Mouse (Mus musculus): ENCODE measurements around the gene Dusp8. TPM values are rescaled to one million over a fixed set of nuclear protein-coding genes. Genes with fewer than 3 reads are reported as not detected.
"Not testable (repeated sequence)": the region's sequence is repeated elsewhere in the genome, so short reads cannot be mapped to it uniquely, and the experiment has no call there.

The Dusp8 gene
- polyA plus RNA-seq, 1 experiment from 2014 or later, result 1.8 TPM

GRCm38 (mm10) chr7:142128843-142129242 lies 33.2 kb upstream of the Dusp8 start:
- ATAC-seq (no peak), DNase-seq (no peak)
- Histone ChIP-seq H3K9ac (replicated peaks) (no peak overlapping the region), H3K9me3 (ENCODE audit: low read length) (no peaks in the 10 kb centered on the region), H3K4me1 (ENCODE audit: insufficient read depth) (no peaks in the 10 kb centered on the region), H3K27me3 (ENCODE audit: insufficient read depth, low read length) (no peaks in the 10 kb centered on the region; the same call in 1 of the 2 replicates), H3K36me3 (replicated peaks; ENCODE audit: insufficient read depth, low read length) (no peaks in the 10 kb centered on the region), H3K4me2 (ENCODE audit: low read depth, low read length) (no peak overlapping the region), H3K27ac (ENCODE audit: low read depth) (no peak overlapping the region), H3K4me3 (ENCODE audit: low read depth, low read length) (no peak overlapping the region)
- WGBS (ENCODE audit: insufficient replicate concordance), result 45% methylated on average over 4 of the region's 4 CpGs
- TF ChIP-seq EP300 (IDR thresholded peaks at IDR 0.05; ENCODE audit: low read depth) (no peak), CTCF (IDR thresholded peaks at IDR 0.05; ENCODE audit: low read depth) (0 out of 2 replicates have a peak, but pooled peaks have one; percentile 16)

- DNase-seq; H3K4me2 ChIP-seq (ENCODE audit: low read depth, low read length); H3K27ac ChIP-seq (ENCODE audit: low read depth); H3K9ac ChIP-seq (replicated peaks); H3K9me3 ChIP-seq (ENCODE audit: low read length); H3K4me3 ChIP-seq (ENCODE audit: low read depth, low read length); H3K27me3 ChIP-seq (ENCODE audit: insufficient read depth, low read length); ATAC-seq; H3K36me3 ChIP-seq (replicated peaks; ENCODE audit: insufficient read depth, low read length); H3K4me1 ChIP-seq (ENCODE audit: insufficient read depth): not testable (repeated sequence)
- 95% methylated on average over 1 of the region's 1 CpGs for WGBS (ENCODE audit: insufficient replicate concordance)
Measured at GRCm38 (mm10) chr7:142120629-142121028, 25.0 kb upstream of the Dusp8 start, which contains the start of gene Gm45618. Gene Gm45618, minus strand, starts transcription at chr7:142120729.

GRCm38 (mm10) chr7:142119632-142120031 lies 24.0 kb upstream of the Dusp8 start:
- WGBS (ENCODE audit: insufficient replicate concordance), result 16% methylated on average over 5 of the region's 5 CpGs
- H3K9ac ChIP-seq (replicated peaks), result no peak overlapping the region
- no peak for ATAC-seq
- H3K27ac ChIP-seq (ENCODE audit: low read depth), result no peak overlapping the region
- TF ChIP-seq CTCF (IDR thresholded peaks at IDR 0.05; ENCODE audit: low read depth) (peak; percentile 61), EP300 (IDR thresholded peaks at IDR 0.05; ENCODE audit: low read depth) (no peak)
- no peak overlapping the region for H3K4me2 ChIP-seq (ENCODE audit: low read depth, low read length)
- H3K9me3 ChIP-seq (ENCODE audit: low read length), result no peaks in the 10 kb centered on the region
- H3K36me3 ChIP-seq (replicated peaks; ENCODE audit: insufficient read depth, low read length), result no peaks in the 10 kb centered on the region
- peak; percentile 25 for DNase-seq
- no peaks in the 10 kb centered on the region for H3K4me1 ChIP-seq (ENCODE audit: insufficient read depth)
- H3K27me3 ChIP-seq (ENCODE audit: insufficient read depth, low read length), result no peaks in the 10 kb centered on the region
- H3K4me3 ChIP-seq (ENCODE audit: low read depth, low read length), result no peak overlapping the region

GRCm38 (mm10) chr7:142104747-142105146 lies 9.1 kb upstream of the Dusp8 start:
- H3K9me3 ChIP-seq (ENCODE audit: low read length), result no peaks in the 10 kb centered on the region
- no peak for DNase-seq
- ATAC-seq, result no peak
- H3K4me3 ChIP-seq (ENCODE audit: low read depth, low read length), result no peak overlapping the region
- H3K27ac ChIP-seq (ENCODE audit: low read depth), result no peak overlapping the region
- TF ChIP-seq CTCF (IDR thresholded peaks at IDR 0.05; ENCODE audit: low read depth) (no peak), EP300 (IDR thresholded peaks at IDR 0.05; ENCODE audit: low read depth) (no peak)
- no peaks in the 10 kb centered on the region for H3K36me3 ChIP-seq (replicated peaks; ENCODE audit: insufficient read depth, low read length)
- no peak overlapping the region for H3K4me2 ChIP-seq (ENCODE audit: low read depth, low read length)
- no peaks in the 10 kb centered on the region for H3K4me1 ChIP-seq (ENCODE audit: insufficient read depth)
- no peaks in the 10 kb centered on the region for H3K27me3 ChIP-seq (ENCODE audit: insufficient read depth, low read length)
- no peak overlapping the region for H3K9ac ChIP-seq (replicated peaks)
- WGBS (ENCODE audit: insufficient replicate concordance), result 46% methylated on average over 5 of the region's 5 CpGs

GRCm38 (mm10) chr7:142097776-142098175 lies 2.1 kb upstream of the Dusp8 start:
- H3K36me3 ChIP-seq (replicated peaks; ENCODE audit: insufficient read depth, low read length), result no peaks in the 10 kb centered on the region
- ATAC-seq, result peak; percentile 51
- H3K4me3 ChIP-seq (ENCODE audit: low read depth, low read length), result no peak overlapping the region
- no peak overlapping the region for H3K9ac ChIP-seq (replicated peaks)
- H3K9me3 ChIP-seq (ENCODE audit: low read length), result no peaks in the 10 kb centered on the region
- H3K27me3 ChIP-seq (ENCODE audit: insufficient read depth, low read length), result peaks cover 48% of the 10 kb centered on the region
- H3K4me1 ChIP-seq (ENCODE audit: insufficient read depth), result peaks cover 16% of the 10 kb centered on the region
- H3K4me2 ChIP-seq (ENCODE audit: low read depth, low read length), result no peak overlapping the region
- H3K27ac ChIP-seq (ENCODE audit: low read depth), result no peak overlapping the region
- TF ChIP-seq CTCF (IDR thresholded peaks at IDR 0.05; ENCODE audit: low read depth), result peak; percentile 99
- TF ChIP-seq EP300 (IDR thresholded peaks at IDR 0.05; ENCODE audit: low read depth), result no peak
- peak; percentile 91 for DNase-seq
- WGBS (ENCODE audit: insufficient replicate concordance), result 11% methylated on average over 9 of the region's 9 CpGs

GRCm38 (mm10) chr7:142096701-142097100 lies 1.1 kb upstream of the Dusp8 start:
- Histone ChIP-seq H3K4me1 (ENCODE audit: insufficient read depth) (peaks cover 22% of the 10 kb centered on the region), H3K36me3 (replicated peaks; ENCODE audit: insufficient read depth, low read length) (no peaks in the 10 kb centered on the region), H3K27ac (ENCODE audit: low read depth) (no peak overlapping the region), H3K9ac (replicated peaks) (no peak overlapping the region), H3K9me3 (ENCODE audit: low read length) (no peaks in the 10 kb centered on the region), H3K4me2 (ENCODE audit: low read depth, low read length) (no peak overlapping the region), H3K27me3 (ENCODE audit: insufficient read depth, low read length) (peaks cover 51% of the 10 kb centered on the region), H3K4me3 (ENCODE audit: low read depth, low read length) (no peak overlapping the region)
- TF ChIP-seq CTCF (IDR thresholded peaks at IDR 0.05; ENCODE audit: low read depth) (no peak), EP300 (IDR thresholded peaks at IDR 0.05; ENCODE audit: low read depth) (no peak)
- WGBS (ENCODE audit: insufficient replicate concordance), result 64% methylated on average over 4 of the region's 4 CpGs
- ATAC-seq (no peak), DNase-seq (peak; percentile 14)
